Mouse (Mus musculus) cerebellum, adult 9-11 months (tissue): ENCODE results near the gene Trim11.

Experiments used
- DNase-seq: peaks from one replicate; pipeline ENCODE4 v3.0.0; 2022

Trim11 gene

DNA sequence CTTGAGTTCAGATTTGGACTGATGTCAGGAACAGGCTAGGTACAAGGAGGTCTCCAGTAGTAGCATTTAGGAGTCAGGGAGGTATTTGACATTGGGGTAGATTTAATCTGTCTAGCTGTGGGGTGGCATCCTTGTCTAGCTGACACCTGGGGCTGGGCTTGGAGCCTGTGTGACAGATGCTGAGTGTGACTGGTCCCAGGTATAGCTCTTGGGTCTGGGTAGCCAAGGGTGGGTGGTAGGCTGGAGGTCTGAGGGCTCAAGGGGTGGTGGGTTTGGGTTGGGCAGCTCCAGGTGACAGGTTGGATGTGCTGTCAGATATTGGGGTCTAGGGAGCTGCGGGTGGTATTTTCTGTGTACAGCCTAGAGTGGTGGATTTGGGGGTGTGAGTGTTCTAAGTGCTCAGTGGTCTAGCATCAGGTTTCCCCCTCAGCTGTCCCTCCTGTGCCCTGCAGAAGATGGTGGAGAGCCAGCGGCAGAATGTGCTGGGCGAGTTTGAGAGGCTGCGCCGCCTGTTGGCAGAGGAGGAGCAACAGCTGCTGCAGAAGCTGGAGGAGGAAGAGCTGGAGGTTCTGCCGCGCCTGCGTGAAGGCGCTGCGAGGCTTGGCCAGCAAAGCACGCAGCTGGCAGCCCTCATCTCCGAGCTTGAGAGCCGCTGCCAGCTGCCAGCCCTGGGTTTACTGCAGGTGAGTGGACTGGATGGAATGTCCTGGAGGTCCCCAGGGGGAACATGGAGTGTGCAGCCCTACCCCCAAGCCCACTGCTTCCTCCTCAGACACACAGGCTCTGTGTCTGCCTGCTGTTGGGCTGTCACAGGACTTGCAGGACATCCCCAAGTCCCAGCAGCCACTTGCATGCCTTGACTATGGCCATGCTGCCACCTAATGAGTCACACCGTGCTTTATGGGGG, 3.9 kb downstream of the Trim11 start:
- no peak for DNase-seq

DNA sequence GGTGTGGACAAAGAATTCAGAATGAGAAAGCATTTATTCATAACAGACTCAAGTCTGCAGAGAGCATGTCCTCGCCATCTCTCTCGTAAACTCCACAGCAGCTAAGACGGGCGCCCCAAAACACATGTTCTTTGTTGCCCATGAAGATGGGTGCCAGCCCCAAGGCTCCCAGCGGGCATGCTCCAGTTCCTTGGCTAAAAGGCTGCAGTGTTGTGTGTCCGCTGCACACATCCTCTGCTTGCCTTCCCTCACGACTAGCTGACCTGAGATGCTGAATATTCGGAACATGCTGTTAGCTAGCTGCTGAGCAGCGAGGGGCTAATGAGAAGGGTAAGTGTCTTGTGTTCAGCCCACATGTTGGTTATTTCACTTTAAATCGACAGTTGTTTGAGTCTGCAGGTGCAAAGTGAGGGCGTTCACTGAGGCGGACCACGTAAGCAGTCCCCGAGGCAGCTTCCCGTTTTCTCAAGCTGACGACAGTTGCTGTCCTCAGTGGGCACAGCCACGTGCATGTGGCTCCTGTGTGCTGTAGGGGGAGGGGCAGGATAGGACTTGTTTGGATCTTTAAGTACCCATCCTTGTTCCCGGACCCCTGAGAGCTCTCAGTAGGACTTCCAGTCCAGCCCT, 4.7 kb downstream of the Trim11 start:
- no peak for DNase-seq

DNA sequence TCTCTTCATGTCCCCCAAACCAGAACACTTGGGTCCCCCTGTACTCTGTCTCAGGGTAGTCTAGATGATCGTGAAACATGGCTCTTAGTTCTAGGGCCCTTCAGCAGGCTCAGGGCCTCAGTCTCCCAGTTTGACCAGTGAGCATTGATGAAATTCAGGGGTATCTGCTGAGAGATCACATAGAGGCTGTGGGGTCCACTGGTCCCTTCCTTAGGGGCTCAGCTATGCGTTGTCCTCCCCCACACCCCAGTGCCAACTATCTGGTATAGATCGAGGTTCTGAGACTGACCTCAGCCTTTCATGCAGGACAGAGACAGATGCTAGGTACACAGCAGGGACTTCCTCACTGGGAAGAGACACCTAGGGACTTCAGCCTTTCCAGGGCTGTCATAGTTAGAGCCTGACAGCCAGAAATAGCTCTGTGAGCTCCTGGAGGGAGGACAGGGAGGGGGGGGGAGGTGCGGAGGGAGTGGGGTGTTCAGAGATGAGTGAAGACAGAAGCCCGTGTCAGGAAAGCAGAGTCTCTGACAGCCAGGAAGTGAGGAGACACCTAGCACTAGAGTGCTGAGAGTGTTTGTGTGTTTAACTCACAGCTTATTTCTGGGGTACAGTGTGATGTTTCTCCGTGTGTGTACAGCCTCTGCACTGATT, 5.9 kb downstream of the Trim11 start:
- DNase-seq = no peak

DNA sequence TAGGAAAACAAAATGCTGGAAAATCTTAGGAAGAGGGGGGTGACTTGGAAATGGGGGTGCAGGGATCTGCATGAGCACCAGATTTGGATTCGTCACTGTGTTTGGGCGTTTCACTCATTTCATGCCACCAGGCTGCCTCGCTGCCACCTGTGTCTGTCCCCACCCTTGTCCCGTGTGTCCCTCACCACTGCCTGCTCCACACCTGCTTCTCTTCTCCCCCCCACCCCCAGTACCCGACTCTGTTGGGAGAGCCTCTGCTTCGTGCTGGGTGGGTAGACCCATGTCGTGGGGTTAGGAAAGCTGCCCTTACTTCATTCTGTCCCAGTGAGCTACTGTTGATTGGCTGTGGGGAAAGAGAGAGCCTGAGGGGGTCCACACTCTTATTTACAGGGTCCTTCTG, 6.8 kb downstream of the Trim11 start:
- DNase-seq = no peak

DNA sequence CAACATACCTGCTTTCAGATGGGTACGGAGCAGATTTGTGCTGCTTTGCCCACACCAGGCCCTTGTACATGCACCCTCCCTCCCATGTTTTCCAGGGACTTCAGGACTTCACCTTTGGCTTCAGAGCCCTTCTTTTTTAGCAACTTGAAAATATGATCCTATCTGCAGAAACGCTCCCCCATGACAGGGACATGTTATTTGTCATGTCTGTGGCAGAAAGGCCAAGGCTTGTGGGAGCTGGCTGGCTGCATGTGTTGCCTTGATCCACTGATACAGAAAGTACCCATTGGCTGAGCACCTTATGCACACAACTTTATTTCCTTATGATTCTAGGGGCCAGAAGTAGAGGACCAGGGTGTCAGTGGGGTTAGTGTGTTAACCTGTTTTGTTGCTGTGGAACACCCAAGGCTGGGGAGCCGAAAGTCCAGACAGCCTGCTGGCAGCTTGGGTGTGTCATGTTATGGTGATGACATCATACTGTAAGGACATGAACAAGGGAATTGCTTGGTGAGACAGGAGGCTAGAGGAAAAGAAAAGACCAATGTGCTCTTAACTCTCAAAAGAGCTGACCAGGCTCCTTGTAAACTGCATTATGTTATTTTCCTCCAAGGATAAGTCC, 7.5 kb downstream of the Trim11 start:
- DNase-seq = no peak

DNA sequence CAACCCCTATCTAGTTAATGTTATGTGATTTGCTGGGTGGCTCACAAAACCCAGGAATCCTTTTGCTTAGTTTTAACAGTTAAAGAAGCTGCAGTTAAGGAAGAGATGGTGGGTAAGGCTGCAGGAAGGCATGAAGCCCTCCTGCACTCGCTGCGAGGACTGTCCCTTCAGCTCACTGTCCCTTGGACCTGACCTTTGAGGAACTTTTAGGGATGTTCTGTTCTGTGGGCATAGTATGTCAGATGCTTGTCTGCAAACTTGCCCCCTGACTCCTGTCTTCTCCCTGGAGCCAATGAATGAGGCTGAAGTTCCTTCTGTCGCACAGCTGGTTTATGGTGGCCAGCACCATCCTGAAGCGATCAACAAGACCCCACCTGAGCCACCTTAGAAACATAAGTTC, 11.3 kb downstream of the Trim11 start:
- DNase-seq = no peak

DNA sequence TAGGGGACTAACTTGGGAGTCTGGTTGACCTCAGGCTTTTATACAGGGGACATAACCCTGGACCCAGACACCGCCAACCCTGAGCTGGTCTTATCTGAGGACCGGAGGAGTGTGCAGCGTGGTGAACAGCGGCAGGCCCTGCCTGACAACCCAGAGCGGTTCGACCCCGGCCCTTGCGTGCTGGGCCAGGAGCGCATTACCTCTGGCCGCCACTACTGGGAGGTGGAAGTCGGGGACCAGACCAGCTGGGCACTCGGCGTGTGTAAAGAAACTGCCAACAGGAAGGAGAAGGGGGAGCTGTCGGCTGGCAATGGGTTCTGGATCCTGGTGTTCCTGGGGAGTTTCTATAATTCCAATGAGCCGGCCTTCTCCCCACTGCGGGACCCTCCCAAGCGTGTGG, 12.2 kb downstream of the Trim11 start:
- no peak for DNase-seq

DNA sequence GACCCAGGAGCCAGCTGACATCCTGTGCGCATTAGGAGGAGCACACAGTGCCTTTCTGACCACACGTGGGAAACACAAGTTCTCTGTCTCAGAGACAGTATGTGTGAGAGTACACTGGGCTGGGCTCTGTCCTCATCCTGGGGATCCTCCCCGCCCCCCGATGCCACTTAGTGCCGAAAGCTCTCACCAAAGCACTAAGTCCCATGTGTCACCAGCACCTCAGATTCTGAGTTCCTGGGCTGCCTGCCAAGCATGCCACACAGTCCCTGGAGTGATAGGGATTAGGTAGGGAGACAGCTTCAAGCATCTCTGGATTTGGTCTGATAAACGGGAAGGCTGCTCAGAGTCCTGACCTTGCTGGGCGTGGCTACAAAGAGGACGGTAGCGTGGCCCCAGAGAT, 12.9 kb downstream of the Trim11 start:
- DNase-seq = no peak

DNA sequence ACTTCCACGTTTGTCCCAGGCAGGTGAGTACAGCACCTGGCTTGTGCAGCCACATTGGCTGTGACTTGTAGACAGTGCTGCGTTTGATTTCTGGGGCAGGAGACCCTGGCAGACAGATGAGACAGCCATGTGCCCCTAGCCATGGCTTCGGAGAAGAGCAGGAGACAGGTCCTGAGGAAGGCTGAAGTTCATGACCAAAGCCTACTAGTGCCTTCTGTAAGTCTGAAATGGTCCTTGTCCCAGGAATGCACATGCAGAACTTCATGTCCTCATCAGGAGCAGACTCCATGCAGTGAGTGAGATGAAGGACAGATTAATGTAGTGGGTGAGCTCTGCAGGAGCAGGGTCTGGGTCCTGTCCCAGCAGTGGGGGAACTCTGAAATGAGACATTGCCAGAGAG, 14.0 kb downstream of the Trim11 start:
- DNase-seq = no peak

DNA sequence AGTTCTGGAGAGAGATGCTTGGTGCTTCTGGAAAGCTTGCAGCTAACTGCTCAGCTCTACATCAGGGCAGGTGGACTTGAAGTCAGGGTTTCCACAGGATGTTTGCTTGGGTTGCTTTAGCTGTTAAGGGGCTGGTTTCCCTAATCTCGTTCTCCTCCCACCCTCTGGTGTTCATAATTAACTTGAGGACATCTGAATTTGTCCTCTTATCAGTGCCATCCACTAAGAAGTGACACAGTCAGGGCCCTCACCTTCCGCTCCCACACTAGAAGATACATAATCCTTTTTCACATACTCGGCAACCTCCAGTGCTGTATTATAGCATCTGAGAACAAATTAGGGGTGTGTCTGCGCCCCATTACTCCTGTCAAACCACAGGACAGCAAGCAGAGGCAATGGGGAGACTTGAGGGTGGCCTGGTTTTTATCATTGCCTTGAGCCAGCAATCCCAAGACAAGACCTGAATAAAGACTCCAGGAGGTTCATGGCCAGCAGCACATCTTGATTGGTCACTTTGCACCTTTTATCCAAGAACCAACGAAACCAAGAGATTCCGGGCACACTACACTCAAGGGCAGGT, 15.3 kb downstream of the Trim11 start:
- no peak for DNase-seq

DNA sequence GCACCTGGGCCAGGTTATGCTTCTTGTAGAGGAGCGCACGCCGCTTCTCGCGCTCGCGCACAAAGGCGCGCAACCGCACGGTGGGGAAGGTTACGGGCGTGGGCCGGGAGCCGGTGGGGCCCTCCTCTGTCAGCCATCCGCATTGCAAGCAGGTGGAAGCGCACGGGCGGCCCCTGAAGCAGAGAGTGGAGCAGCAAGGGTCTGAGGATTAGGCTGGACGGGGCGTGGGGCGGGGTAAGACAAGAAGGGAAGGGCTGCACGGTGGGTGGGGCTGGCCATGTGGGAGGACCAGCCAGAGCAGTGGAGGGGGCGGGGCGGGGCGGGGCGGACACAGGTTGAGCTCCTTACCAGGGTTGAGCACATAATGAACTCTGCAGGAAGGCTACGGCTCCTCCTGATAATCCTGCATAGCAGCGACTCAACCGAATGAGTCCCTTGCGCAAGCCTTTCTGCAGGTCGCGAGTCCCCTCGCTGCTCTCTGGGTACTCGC, 16.5 kb downstream of the Trim11 start:
- DNase-seq = peak; percentile 53

DNA sequence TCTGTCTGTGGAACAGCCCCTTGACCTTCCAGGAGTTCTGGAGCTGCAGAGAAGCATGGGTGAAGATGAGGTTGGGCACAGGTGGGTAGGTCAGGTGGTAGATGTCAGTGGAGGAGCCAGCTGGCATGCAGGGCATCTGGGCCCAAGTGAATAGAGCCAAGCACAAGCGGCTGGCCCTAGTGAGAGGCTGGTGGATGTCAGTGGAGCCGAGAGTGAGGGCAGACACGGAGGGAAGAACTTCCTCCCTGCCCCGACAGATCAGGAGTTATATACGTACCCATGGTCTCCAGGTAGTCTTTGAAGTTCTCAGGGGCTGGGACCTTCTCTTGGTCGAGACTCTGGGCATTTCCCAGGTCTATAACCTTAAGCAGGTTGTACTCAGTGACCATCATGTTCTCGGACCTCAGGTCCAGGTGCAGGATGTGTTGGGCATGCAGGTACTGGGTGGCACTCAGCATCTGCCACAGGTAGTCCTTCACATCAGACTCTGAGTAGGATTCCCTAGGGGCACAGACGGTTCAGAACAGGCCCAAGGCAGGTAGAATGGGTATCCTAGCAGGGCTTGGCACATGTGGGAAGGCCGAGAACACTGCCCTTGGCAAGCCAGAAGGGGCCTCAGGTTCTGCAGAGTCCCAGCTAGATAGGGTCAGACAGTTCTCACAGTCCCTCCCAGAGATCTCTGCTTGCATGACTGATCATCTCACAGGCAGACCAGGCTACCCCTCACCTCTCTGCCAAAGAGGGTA, 17.3 kb downstream of the Trim11 start:
- no peak for DNase-seq

DNA sequence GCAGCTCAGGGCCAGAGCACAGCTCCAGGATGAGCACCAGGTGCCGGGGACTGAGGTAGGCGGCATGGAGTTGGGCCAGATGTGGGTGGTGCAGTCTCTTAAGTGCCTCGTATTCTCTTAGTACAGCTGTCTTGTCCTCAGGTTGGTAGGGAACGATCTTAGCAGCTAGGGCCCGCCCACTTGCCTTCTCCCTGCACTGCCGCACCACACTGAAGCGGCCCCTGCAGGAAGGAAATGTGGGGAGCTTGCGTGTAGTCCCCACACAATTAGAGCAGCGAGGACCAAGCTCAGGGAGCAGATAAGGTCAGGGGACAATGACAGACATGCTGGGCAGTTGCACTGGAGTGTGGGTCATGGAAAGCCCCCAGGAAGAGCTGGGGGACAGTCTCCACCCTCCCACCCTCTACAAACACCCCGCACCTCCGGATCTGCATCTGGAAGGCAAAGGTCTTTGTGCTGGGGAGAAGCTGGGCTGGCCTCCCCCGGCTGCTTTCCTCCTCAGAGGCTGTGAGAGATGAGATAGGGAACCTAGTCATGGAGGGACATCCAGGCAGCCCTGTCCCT, 18.0 kb downstream of the Trim11 start:
- no peak for DNase-seq

DNA sequence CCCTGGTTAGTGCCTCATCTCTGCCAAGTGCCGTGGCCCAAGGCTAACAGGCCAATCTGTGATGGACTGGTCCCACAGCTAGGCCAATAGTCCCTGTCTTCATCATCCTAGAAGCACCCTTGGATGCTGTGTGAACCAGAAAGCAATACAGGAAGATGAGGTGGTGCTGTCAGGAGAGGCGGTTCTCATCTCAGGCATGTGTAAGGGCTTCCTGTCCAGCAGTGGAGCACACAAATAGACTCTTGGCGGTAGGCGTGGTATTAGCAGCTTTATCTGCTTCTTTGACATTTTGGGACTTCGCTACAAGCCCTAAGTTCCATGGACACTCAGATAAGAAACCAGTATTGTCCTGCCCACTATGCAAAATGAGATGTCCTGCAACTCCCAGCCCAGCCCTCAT, 19.6 kb downstream of the Trim11 start:
- DNase-seq = no peak

DNA sequence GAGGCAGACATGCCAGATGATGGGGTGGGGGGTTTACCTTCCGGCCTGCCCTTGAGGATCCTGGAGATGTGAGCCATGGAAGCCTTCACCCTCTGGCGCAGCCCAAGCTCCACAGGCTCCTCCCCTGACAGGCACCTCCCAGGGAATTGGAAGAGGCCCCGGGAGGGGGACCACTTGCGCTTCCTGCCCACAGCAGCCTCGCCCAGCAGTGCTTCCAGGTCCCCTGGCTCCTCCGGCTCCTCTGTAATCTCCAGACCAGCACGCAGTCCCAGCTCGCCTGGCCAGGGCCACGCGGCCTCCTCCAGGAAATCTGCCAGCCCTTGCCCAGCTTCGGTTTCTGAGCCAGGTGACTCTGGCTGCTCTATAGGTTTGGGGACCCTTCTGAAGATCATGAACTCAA, 21.3 kb downstream of the Trim11 start:
- no peak for DNase-seq

DNA sequence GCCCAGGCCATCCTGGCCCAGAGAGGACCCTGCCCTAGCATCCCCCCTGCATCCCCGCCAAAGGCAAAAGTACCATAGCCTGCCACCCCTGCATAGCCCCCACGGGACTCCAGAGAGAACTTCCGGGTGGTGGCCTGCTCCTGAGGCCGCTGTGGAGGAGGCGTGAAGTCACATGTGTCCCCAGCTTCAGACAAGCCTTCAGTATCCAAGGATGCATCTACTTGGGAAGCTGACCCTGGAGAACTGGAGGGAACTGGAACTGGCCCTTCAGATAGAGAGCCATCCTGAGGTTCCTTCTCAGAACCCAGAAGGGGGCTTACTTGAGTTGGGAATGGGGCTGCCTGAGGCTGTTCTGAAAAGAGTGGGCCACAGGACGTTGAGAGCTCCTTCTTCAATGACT, 21.9 kb downstream of the Trim11 start:
- DNase-seq = no peak

DNA sequence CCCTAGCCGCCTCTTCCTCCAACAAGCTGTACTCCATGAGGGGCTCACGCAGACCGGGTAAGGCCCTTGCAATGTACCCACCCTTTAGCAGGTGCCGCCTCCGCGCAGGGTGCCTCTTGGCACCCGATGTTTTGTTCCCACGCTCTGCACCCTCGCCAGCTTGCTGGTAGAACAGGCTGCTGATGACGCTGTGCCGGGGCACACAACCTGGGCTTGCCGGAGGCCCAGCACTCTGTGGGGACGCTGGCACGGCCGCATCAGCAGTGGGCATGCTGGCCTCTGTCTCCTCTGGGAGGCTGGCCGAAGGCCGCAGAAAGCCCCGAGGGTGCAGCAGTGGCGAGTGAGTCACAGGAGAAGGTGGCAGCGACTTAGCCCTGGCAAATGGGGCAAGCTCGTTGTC, 22.7 kb downstream of the Trim11 start:
- DNase-seq = no peak

DNA sequence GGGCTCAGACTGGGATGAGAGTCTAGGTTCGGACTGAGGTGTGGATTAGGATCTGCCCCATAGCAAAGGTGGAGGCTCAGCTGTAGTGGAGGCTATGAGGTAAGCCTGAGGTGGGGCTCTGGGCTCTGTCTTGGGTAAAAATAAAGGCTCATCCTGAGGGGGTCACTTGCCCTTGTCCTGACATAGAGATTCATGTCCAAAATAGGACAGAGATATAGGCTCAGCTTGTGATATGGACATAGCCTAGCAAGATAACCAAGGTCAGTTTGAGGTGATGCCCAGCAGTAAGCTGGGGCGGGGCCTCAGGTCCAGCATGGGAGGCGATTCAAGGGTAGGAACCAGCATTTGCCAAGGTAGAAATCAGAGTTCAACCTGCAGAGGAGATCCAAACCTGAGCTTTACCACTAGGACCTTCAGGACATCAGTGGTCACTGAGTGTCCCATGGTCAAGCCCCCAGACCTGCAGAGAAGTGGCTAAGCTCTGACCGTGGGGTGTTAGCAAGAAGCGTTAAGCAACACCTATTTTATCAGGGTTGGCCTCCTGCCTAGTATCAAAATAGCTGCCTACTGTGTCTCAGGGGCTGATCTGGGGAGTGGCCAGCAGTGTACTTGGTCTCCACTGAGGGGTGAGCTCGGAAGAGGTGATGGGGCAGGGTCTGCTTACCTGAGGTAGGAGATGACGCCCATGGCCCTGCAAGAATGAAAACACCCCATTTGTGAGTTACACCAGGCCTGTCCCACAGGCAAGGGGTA, 24.6 kb downstream of the Trim11 start:
- DNase-seq = no peak

DNA sequence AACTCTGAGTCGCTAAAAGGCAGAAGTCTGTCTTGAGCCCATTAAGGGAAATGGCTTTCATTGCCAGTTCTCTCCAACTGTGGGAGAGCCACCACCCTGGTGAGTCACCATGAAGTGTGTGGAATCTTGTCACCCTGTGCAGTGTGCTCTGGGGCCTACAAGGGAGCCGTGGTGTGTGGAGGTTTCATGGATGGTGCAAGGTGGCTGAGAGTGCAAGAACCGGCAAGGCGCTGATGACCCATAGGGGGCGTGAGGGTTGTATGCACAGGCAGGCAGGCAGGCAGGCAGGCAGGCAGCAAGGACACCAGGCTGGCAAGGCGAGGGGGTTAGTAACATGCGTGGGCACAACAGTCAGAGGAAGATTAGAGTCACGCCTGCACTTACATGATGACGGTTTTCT, 37.2 kb downstream of the Trim11 start:
- no peak for DNase-seq

DNA sequence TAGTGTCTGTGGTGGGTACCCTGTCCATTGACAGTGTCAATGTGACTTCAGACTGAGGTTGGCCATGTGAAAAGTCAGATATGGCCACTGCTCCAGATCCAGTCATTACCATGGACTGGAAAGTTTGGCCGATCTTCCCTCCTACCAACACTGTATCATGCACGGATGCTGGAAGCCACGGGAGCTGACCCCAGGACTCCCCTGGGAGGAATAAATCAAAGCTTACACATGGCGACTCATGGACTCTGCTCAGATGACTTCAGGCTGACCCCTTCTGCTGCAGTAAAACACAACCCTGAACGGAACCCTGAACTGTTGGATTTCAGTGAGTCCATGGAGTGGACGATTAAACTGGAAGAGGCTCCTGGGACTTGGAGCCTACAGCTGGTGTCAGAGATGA, 48.5 kb downstream of the Trim11 start:
- no peak for DNase-seq

DNA sequence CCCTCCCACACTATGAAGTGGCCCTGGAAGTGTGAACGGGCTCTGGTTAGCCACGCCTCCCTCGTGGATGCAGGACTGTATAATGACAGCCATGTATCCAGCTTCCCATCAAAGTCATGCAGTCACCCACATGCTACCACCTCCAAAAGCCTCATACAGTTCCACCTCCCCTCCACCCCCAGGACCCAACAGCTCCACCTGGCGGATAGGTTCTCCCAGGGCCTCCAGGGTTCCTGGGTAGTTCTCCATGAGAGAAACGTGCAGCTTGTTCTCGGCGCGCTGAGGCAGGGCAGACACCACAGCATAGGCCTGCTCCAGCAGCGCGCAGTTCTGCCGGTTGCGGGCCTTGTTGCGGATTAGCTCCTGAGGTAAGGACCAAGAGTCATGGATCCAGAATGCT, 51.1 kb downstream of the Trim11 start:
- no peak for DNase-seq
